Mouse (Mus musculus) layer of hippocampus, postnatal 25 days (tissue): ENCODE data around the gene Tia1. TPM values are rescaled to one million over a fixed set of nuclear protein-coding genes. Genes with fewer than 3 reads are reported as not detected.
A peak's percentile ranks its signal among the peaks of the same experiment; 100 is the strongest.
"Not testable (repeated sequence)": the region's sequence is repeated elsewhere in the genome, so short reads cannot be mapped to it uniquely, and the experiment has no call there.

ENCODE experiments used
- DNase-seq, 2 experiments: peaks; one replicate each; pipeline ENCODE4 v3.0.0; 2022; ENCODE audit warnings: mixed read lengths in 2 of 2, low spot score in 1 of 2; ENCODE audit errors: extremely low spot score in 1 of 2
- total RNA-seq, 2 experiments: library from RNA; stranded (reverse); gene quantifications; 2 replicates each; pipeline ENCODE4 v1.2.3; 2021

The Tia1 gene
- 100 to 1,000 TPM; 114 to 168 TPM for total RNA-seq

DNA sequence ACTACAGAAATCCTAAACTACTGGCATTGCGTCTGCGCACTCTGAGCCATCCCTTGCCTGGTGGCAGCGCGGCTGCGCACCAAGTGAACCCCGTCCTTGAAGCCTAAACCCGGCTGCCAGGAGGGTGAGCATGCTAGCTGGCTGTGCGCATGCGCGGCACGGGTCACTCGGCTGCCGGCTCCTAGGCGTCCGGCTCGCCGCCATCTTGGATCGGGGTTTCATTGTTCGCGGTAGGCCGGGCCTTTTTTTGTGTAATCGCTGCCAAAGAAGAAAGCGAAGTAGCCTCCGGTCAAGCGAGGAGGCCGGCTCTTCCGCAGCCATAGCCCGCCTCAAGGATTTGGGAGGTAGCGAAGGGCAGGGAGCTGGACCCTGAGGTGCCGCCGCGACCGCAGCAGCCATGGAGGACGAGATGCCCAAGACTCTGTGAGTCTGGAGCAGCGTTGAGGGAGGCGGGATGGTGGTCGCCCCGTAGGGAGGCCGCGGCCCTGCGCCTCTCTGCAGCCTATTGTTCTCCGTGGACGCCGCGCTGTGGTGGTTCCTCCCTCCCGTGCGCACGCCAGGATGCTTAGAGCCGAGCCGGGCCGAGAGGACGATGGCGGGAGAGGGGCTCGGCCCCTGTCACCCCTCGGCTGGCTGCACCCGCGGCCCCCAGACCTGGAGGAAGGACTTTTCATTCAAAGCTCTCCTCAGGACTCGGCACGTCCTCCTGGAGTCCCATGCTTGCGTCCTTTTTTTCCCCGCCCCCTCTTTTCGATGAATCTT is at the start of gene Tia1:
Tia1 (plus strand) TSS at position 120 of the 762 bp plus-strand sequence.
- peak; percentile 93 to 94 for DNase-seq

DNA sequence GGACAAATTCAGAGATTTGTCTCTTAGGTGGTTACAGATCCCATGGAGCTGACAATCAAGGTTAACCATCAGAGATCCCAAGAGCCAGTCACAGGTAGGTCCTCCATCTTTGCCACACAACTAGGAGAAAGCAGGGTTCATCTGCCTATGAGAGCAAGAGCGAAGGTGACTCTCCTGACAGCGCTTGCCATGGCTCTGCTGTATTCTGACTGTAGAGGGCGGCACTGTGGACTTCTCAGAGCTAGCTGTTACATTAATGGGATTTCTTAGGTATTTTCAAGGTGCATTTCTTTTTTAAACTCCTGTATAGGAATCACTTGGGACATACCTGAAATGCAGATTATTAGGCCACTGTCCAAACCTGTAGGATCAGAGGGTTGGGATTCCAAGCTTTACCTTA is 49.1 kb upstream of the Tia1 start:
- DNase-seq, result no peak

DNA sequence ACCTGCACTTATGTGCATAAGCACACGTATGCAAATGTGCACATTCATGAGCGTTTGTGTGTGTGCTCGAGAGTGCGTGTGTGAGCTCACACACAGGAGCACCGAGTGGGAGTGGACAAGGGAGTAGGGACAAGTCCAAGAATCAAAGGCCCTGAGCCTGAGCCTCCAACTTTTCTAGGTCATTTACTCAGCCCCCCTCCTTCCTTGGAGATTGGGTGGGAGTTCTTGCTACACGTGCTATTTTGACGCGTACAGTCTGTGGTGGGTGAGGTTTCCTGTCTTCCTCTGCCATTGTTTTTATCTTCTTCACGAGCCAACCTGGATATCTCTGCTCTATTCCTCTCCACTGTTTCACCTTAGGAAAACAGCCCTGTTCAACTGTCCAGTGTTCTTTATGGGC is 47.1 kb upstream of the Tia1 start:
- no peak for DNase-seq

- no peak for DNase-seq
Measured at GRCm38 (mm10) chr6:86360691-86361090, 43.3 kb upstream of the Tia1 start.

DNA sequence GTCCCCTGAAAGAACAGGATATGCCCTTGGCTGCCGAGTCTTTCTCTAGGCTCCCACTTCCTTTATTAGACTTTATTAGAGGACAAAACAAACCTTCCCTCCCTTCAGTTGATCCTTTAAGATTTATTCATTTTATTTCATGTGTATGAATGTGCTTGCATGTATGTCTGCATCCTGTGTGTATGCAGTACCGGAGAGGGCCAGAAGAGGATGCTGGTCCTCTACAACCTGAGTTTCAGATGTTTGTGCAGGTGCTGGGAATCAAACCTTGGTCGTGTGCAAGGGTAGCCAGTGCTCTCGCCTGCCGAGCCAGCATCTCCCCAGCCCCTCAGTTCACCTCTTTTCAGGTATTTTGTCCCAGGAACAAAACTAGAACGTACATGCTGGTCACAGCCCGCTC is 42.6 kb upstream of the Tia1 start:
- no peak for DNase-seq

DNA sequence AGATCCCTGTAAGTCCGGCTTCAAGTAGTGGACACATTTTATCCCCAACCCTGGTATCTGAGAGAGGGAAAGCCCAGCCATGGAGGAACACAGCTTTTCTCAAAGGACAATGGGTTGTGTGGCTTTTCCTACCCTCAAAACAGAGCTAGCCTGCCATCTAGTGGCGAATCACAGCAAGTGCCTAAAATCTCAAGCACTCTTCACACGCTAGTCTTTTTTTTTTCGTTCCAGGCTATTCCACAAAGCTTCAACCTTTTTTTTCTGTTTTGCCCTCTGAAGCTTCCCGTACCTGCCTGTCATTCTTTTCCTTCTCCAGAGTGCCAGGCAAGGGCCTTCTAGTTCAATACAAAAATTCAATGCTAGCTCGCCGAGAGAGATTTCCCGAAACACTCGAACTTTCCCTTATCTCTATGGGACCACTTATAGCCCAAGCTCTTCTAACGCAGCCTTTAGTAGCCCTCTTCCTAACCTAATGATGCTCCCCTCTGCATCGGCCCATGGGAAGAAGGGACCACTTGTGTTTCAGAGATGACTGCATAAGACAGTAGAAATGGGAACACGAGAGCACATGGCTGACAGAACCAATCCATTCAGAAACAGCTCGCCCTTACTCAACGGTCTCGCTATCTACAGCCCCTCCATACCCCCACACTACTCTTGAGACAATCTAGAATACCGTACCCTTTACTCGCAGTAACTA is 39.4 kb upstream of the Tia1 start:
- peak; percentile 49 to 73 for DNase-seq

GRCm38 (mm10) chr6:86365371-86366124 is 38.5 kb upstream of the Tia1 start, which contains the start of gene Fam136a:
Gene Fam136a, plus strand, starts transcription at chr6:86365646.
- peak; percentile 83 to 94 for DNase-seq

DNA sequence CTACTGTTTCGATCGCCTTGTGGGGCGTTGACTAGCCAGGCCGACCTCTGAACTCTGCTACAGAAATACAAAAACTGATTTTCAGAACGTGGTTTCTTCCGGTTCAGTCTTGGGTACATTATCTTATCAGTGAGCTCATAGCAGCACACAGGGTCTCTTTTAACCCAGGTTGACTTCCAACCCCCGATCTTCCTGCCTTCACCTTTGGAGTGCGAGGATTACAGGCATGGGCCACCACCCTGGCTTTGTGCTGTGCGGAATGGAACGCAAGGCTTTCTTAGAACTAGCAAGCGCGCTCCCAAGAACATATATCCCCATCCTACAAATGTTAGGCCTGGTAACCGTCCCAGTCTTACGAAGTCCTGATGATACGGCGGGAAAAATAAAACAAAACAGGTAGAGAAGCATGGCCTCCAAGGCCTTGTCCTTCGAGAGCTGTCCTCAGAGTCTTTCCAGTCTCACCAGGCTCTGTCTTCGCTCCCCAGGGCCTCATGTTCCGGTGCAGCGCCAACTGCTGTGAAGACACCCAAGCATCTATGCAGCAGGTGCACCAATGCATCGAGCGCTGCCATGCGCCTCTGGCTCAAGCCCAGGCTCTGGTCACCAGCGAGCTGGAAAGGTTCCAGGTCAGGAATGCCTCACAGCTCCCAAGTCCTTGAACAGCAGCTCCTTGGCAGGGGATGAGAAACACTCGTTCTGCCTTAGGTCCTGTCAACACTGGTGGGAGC is 37.7 kb upstream of the Tia1 start:
- peak in 1 of 2 experiments; percentile 30 for DNase-seq

GRCm38 (mm10) chr6:86366853-86367249 is 37.2 kb upstream of the Tia1 start:
- DNase-seq, result no peak

DNA sequence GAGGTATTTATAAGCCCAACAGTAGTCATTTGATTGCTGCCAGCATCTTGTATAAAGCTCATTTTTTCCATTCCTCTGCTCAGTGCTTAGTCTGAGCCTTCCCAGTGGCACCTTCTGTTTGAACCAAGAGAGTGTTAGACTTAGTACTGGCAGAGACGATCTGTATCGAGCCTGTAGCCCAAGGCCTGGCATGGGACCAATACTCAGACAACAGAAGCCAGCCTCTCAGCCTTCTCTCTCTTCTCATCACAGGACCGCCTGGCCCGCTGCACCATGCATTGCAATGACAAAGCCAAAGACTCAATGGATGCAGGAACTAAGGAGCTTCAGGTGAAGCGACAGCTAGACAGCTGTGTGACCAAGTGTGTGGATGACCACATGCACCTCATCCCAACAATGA is 35.5 kb upstream of the Tia1 start:
- DNase-seq, result no peak

DNA sequence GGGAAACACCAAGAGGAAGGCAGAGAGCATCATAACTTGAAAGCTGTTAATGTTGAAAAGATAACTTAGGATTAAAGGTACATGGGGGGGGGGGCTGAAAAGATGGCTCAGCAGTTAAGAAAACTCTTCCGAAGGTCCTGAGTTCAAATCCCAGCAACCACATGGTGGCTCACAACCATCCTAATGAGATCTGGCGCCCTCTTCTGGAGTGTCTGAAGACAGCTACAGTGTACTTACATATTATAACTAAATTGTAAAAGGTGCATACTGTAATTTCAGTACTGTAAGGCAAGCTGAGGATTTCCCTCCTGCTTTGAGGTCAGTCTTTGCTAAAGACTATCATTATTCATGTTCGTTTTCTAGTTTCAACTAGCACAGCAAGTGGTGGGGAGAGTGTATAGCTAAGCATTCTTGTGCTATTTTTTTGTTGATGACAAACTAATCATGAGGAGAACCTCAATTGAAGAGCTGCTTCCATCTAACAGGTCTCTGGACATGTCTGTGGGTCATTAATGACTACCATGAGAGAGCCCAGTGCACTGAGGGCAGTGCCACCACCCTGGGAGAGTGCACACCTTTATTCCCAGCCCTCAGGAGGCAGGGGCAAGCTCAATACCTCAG is 33.8 kb upstream of the Tia1 start:
- no peak for DNase-seq

GRCm38 (mm10) chr6:86370764-86371339 is 33.2 kb upstream of the Tia1 start, which contains the start of gene Snrpg:
Gene Snrpg, plus strand, starts transcription at chr6:86371304.
- no peak for DNase-seq

DNA sequence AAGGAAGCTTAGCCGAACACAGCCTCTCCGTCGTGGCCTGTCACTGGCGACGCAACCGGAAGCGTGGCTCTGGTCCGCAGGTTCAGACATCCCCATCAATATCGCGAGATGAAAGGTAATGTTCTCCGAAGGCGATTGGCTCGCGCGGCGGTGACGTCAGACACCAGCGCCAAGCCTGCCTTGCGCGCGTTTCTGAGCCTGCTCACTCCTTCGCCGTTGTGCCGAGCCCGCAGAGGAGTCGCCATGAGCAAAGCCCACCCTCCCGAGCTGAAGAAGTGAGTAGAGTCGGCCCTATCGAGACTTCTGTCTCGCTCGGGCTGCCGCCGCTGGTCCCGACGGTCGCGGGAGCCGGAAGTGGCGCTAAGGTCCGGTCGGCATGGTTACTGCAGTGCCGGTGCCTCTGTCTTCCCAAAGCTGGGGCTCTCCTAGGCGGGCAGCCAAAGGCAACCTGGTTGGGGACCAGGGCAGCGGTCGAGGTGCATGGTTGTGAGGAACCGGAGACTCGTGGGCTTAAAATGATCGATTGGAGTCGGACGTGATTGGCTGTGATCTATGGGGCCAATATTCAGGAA is 32.6 kb upstream of the Tia1 start:
- peak; percentile 90 for DNase-seq

DNA sequence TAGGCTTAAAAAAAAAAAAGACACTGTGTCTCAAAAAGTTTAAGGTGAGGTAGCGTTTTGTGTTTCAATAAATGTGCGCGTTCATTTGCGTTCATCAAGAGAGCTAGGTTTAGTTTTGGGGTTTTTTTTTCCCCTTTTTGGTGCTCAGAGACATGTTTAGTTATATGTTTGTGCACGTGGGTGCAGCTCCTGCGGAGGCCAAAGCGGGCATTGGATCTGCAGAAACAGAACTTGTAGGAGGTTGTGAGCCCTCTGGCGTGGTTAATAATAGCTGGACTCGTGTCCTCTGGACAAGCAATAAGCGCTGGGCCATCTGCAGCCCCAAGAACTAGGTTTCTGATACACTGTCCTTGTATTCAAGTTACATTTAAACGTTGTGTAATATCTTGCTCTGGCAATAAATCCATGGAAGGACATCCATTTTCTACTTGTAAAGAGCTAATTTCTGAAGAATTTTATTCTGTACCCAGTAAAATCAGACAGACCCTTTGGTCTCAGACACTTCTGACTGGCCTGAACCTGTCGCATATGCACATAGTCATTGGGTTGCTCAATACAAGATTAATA is 32.0 kb upstream of the Tia1 start:
- no peak for DNase-seq

GRCm38 (mm10) chr6:86373556-86373955 is 30.5 kb upstream of the Tia1 start:
- no peak for DNase-seq

GRCm38 (mm10) chr6:86378341-86378740 is 25.7 kb upstream of the Tia1 start:
- DNase-seq, result no peak

DNA sequence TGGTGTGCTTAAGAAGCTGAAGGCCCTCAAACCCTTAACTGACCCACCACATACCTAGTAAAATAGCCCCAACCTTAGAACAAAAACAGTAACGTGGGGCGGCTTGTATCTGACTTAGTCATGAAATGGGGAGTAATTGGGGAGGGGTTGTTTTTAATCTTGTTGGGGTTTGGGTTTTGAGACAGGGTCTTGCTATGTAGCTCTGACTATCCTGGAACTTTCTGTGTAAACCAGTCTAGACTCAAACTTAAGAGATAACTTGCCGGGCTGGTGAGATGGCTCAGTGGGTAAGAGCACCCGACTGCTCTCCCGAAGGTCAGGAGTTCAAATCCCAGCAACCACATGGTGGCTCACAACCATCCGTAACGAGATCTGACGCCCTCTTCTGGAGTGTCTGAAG is 23.9 kb upstream of the Tia1 start:
- DNase-seq, result not testable (repeated sequence)

GRCm38 (mm10) chr6:86382551-86382950 is 21.5 kb upstream of the Tia1 start:
- DNase-seq, result no peak

GRCm38 (mm10) chr6:86383370-86383769 is 20.6 kb upstream of the Tia1 start:
- no peak for DNase-seq
